Mouse (Mus musculus): ENCODE data around the gene Crmp1. TPM values are rescaled to one million over a fixed set of nuclear protein-coding genes. Genes with fewer than 3 reads are reported as not detected.

The Crmp1 gene
- total and polyA plus RNA-seq, 2 experiments: not detected

GRCm38 (mm10) chr5:37256823-37257222 lies 15.1 kb downstream of the Crmp1 start:
- Histone ChIP-seq H3K36me3 (ENCODE audit: control insufficient read depth, insufficient read depth, low read length) (no peaks in the 10 kb centered on the region), H3K27ac (replicated peaks; ENCODE audit: insufficient read depth, low read depth, low read length) (no peak overlapping the region), H3K9ac (ENCODE audit: low read depth, low read length) (no peak overlapping the region), H3K4me1 (ENCODE audit: control insufficient read depth, insufficient read depth, low read length) (no peaks in the 10 kb centered on the region), H3K4me3 (ENCODE audit: insufficient read depth, low read depth, low read length) (no peak overlapping the region), H3K79me2 (ENCODE audit: control insufficient read depth, insufficient read depth, low read length) (no peaks in the 10 kb centered on the region), H3K27me3 (ENCODE audit: control insufficient read depth, insufficient read depth, low read length) (no peaks in the 10 kb centered on the region)
- DNase-seq (ENCODE audit: extremely low read depth, low read depth, low spot score): no peak
- TF ChIP-seq POLR2A (IDR thresholded peaks at IDR 0.05; ENCODE audit: extremely low read depth, insufficient read depth, low read length): no peak
- WGBS: 58% methylated on average over 7 of the region's 7 CpGs

DNA sequence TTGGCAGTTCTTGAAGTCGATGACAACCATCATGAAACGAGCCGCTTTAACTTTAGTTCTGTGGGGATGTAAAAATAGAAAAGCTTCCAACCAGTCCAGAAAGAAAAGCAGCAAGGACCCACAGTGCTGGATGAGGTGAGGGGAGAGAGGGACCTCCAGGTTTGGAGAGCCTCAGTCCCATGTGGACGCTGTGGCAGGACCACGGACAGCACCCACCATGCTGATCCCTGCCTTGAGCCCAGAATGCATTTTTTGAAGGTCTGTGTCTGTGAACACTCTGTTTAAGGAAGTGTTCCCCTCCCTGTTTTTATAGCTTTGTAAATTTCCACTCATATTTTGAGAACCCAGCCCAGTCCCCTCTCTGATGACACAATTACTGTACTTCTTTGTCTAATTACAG lies 15.5 kb downstream of the Crmp1 start:
- WGBS: 41% methylated on average over 5 of the region's 5 CpGs
- H3K27ac ChIP-seq (replicated peaks; ENCODE audit: insufficient read depth, low read depth, low read length): no peak overlapping the region
- H3K9ac ChIP-seq (ENCODE audit: low read depth, low read length): no peak overlapping the region
- no peak for TF ChIP-seq CTCF (IDR thresholded peaks at IDR 0.05; ENCODE audit: low read depth, low read length)
- TF ChIP-seq POLR2A (IDR thresholded peaks at IDR 0.05; ENCODE audit: extremely low read depth, insufficient read depth, low read length): no peak
- no peaks in the 10 kb centered on the region for H3K79me2 ChIP-seq (ENCODE audit: control insufficient read depth, insufficient read depth, low read length)
- no peak overlapping the region for H3K4me3 ChIP-seq (ENCODE audit: insufficient read depth, low read depth, low read length)
- DNase-seq (ENCODE audit: extremely low read depth, low read depth, low spot score): no peak
- H3K27me3 ChIP-seq (ENCODE audit: control insufficient read depth, insufficient read depth, low read length): no peaks in the 10 kb centered on the region
- H3K4me1 ChIP-seq (ENCODE audit: control insufficient read depth, insufficient read depth, low read length): no peaks in the 10 kb centered on the region
- no peaks in the 10 kb centered on the region for H3K36me3 ChIP-seq (ENCODE audit: control insufficient read depth, insufficient read depth, low read length)

DNA sequence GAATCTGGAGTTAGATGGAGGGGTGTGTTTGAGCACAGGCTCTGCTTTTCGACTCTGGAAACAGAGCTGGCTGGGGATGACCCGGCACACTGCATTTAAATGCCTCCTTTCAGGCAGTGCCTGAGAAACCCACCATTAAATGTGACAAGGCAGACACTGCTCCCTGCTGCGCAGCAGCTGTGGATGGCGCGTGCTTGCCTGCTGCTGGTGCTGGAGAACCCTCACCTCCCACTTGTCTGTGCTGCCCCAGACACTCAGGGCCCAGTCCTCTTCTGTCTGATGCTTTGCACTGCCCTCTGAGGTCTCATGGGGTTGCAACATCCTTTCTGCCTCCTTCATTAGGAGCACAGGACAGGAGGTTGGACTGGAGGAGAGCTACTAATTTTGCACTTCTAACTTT lies 20.0 kb downstream of the Crmp1 start:
- H3K4me1 ChIP-seq (ENCODE audit: control insufficient read depth, insufficient read depth, low read length): no peaks in the 10 kb centered on the region
- H3K79me2 ChIP-seq (ENCODE audit: control insufficient read depth, insufficient read depth, low read length): no peaks in the 10 kb centered on the region
- H3K9ac ChIP-seq (ENCODE audit: low read depth, low read length): no peak overlapping the region
- no peak overlapping the region for H3K27ac ChIP-seq (replicated peaks; ENCODE audit: insufficient read depth, low read depth, low read length)
- no peak for DNase-seq (ENCODE audit: extremely low read depth, low read depth, low spot score)
- no peaks in the 10 kb centered on the region for H3K27me3 ChIP-seq (ENCODE audit: control insufficient read depth, insufficient read depth, low read length)
- no peak overlapping the region for H3K4me3 ChIP-seq (ENCODE audit: insufficient read depth, low read depth, low read length)
- WGBS: 80% methylated on average over 5 of the region's 5 CpGs
- no peaks in the 10 kb centered on the region for H3K36me3 ChIP-seq (ENCODE audit: control insufficient read depth, insufficient read depth, low read length)
- TF ChIP-seq CTCF (IDR thresholded peaks at IDR 0.05; ENCODE audit: low read depth, low read length) (no peak), POLR2A (IDR thresholded peaks at IDR 0.05; ENCODE audit: extremely low read depth, insufficient read depth, low read length) (no peak)

DNA sequence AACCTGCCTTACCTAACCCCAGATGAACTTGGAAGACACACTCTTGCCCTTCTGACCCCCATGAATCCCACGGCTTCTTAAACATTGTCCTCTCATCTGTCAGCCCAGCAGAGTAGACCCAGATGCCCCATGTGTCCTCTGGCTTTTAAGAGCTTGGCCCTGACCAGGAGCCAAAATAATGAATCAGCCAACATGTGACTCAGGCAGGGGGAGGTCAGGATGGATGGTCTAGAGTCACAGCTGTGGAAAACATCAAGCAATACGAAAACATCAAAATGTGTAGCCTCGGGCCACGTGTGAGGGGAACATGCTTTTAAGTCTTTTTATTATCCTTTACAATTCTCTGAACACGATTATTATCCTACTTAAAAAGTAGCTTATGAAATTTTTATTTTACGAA lies 22.1 kb downstream of the Crmp1 start:
- TF ChIP-seq CTCF (IDR thresholded peaks at IDR 0.05; ENCODE audit: low read depth, low read length) (no peak), POLR2A (IDR thresholded peaks at IDR 0.05; ENCODE audit: extremely low read depth, insufficient read depth, low read length) (no peak)
- H3K9ac ChIP-seq (ENCODE audit: low read depth, low read length): no peak overlapping the region
- WGBS: 73% methylated on average over 6 of the region's 6 CpGs
- no peaks in the 10 kb centered on the region for H3K27me3 ChIP-seq (ENCODE audit: control insufficient read depth, insufficient read depth, low read length)
- H3K4me3 ChIP-seq (ENCODE audit: insufficient read depth, low read depth, low read length): no peak overlapping the region
- H3K36me3 ChIP-seq (ENCODE audit: control insufficient read depth, insufficient read depth, low read length): no peaks in the 10 kb centered on the region
- no peak overlapping the region for H3K27ac ChIP-seq (replicated peaks; ENCODE audit: insufficient read depth, low read depth, low read length)
- no peak for DNase-seq (ENCODE audit: extremely low read depth, low read depth, low spot score)
- no peaks in the 10 kb centered on the region for H3K4me1 ChIP-seq (ENCODE audit: control insufficient read depth, insufficient read depth, low read length)
- no peaks in the 10 kb centered on the region for H3K79me2 ChIP-seq (ENCODE audit: control insufficient read depth, insufficient read depth, low read length)

- 87% methylated on average over 11 of the region's 11 CpGs for WGBS
- no peak for TF ChIP-seq POLR2A (IDR thresholded peaks at IDR 0.05; ENCODE audit: extremely low read depth, insufficient read depth, low read length)
- no peak for TF ChIP-seq CTCF (IDR thresholded peaks at IDR 0.05; ENCODE audit: low read depth, low read length)
These were observed 39.3 kb downstream of the Crmp1 start for GRCm38 (mm10) chr5:37281021-37281420.

GRCm38 (mm10) chr5:37288374-37288773 lies 46.6 kb downstream of the Crmp1 start:
- no peak overlapping the region for H3K9ac ChIP-seq (ENCODE audit: low read depth, low read length)
- H3K4me1 ChIP-seq (ENCODE audit: control insufficient read depth, insufficient read depth, low read length): no peaks in the 10 kb centered on the region
- no peak overlapping the region for H3K4me3 ChIP-seq (ENCODE audit: insufficient read depth, low read depth, low read length)
- no peaks in the 10 kb centered on the region for H3K27me3 ChIP-seq (ENCODE audit: control insufficient read depth, insufficient read depth, low read length)
- no peak overlapping the region for H3K27ac ChIP-seq (replicated peaks; ENCODE audit: insufficient read depth, low read depth, low read length)
- H3K36me3 ChIP-seq (ENCODE audit: control insufficient read depth, insufficient read depth, low read length): no peaks in the 10 kb centered on the region
- 62% methylated on average over 3 of the region's 3 CpGs for WGBS
- TF ChIP-seq CTCF (IDR thresholded peaks at IDR 0.05; ENCODE audit: low read depth, low read length) (peak; percentile 70), POLR2A (IDR thresholded peaks at IDR 0.05; ENCODE audit: extremely low read depth, insufficient read depth, low read length) (no peak)
- DNase-seq (ENCODE audit: extremely low read depth, low read depth, low spot score): peak; percentile 4
- no peaks in the 10 kb centered on the region for H3K79me2 ChIP-seq (ENCODE audit: control insufficient read depth, insufficient read depth, low read length)

More at GRCm38 (mm10) chr5:37281021-37281420, 39.3 kb downstream of the Crmp1 start:
- Histone ChIP-seq H3K79me2 (ENCODE audit: control insufficient read depth, insufficient read depth, low read length) (no peaks in the 10 kb centered on the region), H3K4me3 (ENCODE audit: insufficient read depth, low read depth, low read length) (no peak overlapping the region), H3K36me3 (ENCODE audit: control insufficient read depth, insufficient read depth, low read length) (no peaks in the 10 kb centered on the region), H3K4me1 (ENCODE audit: control insufficient read depth, insufficient read depth, low read length) (no peaks in the 10 kb centered on the region), H3K27ac (replicated peaks; ENCODE audit: insufficient read depth, low read depth, low read length) (no peak overlapping the region), H3K27me3 (ENCODE audit: control insufficient read depth, insufficient read depth, low read length) (no peaks in the 10 kb centered on the region), H3K9ac (ENCODE audit: low read depth, low read length) (no peak overlapping the region)
- DNase-seq (ENCODE audit: extremely low read depth, low read depth, low spot score): no peak
